Mouse (Mus musculus) lung, embryonic 14.5 days (tissue): ENCODE measurements around the gene Fanca. TPM values are rescaled to one million over a fixed set of nuclear protein-coding genes. Genes with fewer than 3 reads are reported as not detected.

Experiments
- ATAC-seq: fragments of 200-750 bp; cut with Nextera tagmentation; 2 replicates; pipeline ENCODE4 v1.8.0; 2017; ENCODE audit warnings: mild to moderate bottlenecking, moderate TSS enrichment, moderate library complexity; ENCODE audit not compliant: insufficient read depth
- DNase-seq: peaks from one replicate; pipeline ENCODE4 v3.0.0-alpha.2; 2015
- H3K27ac ChIP-seq: fragments of 300-500 bp; sonication (generic); 2 replicates; pipeline ENCODE4 v1.5.1; 2014; ENCODE audit warnings: low read depth, mild to moderate bottlenecking, moderate library complexity
- H3K27me3 ChIP-seq: fragments of 300-500 bp; sonication (generic); 2 replicates; pipeline ENCODE4 v1.6.1; 2014; ENCODE audit warnings: low read length, control low read depth; ENCODE audit not compliant: insufficient read depth
- H3K36me3 ChIP-seq: fragments of 300-500 bp; sonication (generic); 2 replicates; pipeline ENCODE4 v1.6.1; 2014; ENCODE audit warnings: control low read depth; ENCODE audit not compliant: insufficient read depth
- H3K4me1 ChIP-seq: fragments of 300-500 bp; sonication (generic); 2 replicates; pipeline ENCODE4 v1.6.1; 2014; ENCODE audit warnings: antibody characterized with exemption, control low read depth; ENCODE audit not compliant: insufficient read depth
- H3K4me2 ChIP-seq: fragments of 300-500 bp; sonication (generic); 2 replicates; pipeline ENCODE4 v1.6.1; 2014; ENCODE audit warnings: mild to moderate bottlenecking
- H3K4me3 ChIP-seq: fragments of 300-500 bp; sonication (generic); 2 replicates; pipeline ENCODE4 v1.5.1; 2014; ENCODE audit warnings: low read depth, low read length
- H3K9ac ChIP-seq: fragments of 300-500 bp; sonication (generic); 2 replicates; pipeline ENCODE4 v1.6.1; 2014
- H3K9me3 ChIP-seq: fragments of 300-500 bp; sonication (generic); 2 replicates; pipeline ENCODE4 v1.6.1; 2016; ENCODE audit warnings: low read depth, low read length, control low read depth
- CTCF ChIP-seq: IDR thresholded peaks from 2 replicates; pipeline ENCODE4 v1.5.1; 2016; ENCODE audit warnings: antibody characterized with exemption, low read depth
- WGBS: fragments of 180-500 bp; shearing (Covaris S2); extraction: QIAGEN DNeasy Blood & Tissue Kit; methylation state at CpG from one replicate; pipeline ENCODE4 v1.1.7; 2014; 5-methylcytosine and 5-hydroxymethylcytosine counted together
- polyA plus RNA-seq: library from polyadenylated mRNA; unstranded; fragments of >200 nt; fragmentation: Nextera tagmentation; extraction: Ambion mirVana; gene quantifications from 2 replicates; pipeline ENCODE4 v1.2.1, GENCODE M21; 2014

The Fanca gene
- polyA plus RNA-seq, 1 experiment from 2014 or later = 41.6 TPM

- no peaks in the 10 kb centered on the region for H3K36me3 ChIP-seq
- no peak for ATAC-seq
Measured at GRCm38 (mm10) chr8:123220917-123221316, 97.5 kb downstream of the Fanca start.

More at GRCm38 (mm10) chr8:123220917-123221316, 97.5 kb downstream of the Fanca start:
- TF ChIP-seq CTCF = no peak
- H3K4me3 ChIP-seq = no peak overlapping the region
- peak; percentile 28 for DNase-seq
- WGBS = 62% methylated on average over 1 of the region's 1 CpGs
- no peaks in the 10 kb centered on the region for H3K9me3 ChIP-seq
- H3K9ac ChIP-seq = no peak overlapping the region
- H3K27ac ChIP-seq = no peak overlapping the region
- no peaks in the 10 kb centered on the region for H3K27me3 ChIP-seq
- no peak overlapping the region for H3K4me2 ChIP-seq
- H3K4me1 ChIP-seq = peaks cover 6% of the 10 kb centered on the region; the same call in 1 of the 2 replicates

Other genes starting within 250 kb of the Fanca start
- gene Rpl13, start 216.2 kb downstream of the Fanca start, polyA plus RNA-seq = 1,722 and 1,770 TPM in 2 replicates
- gene Cpne7, start 201.2 kb downstream of the Fanca start, polyA plus RNA-seq = 0.24 and 0.49 TPM in 2 replicates
- gene Sult5a1, start 160.3 kb downstream of the Fanca start, polyA plus RNA-seq = 16.3 and 17.8 TPM in 2 replicates
- 1.0 and 1.1 TPM in 2 replicates for gene Dpep1, start 132.3 kb downstream of the Fanca start, polyA plus RNA-seq
- gene Chmp1a, start 105.8 kb downstream of the Fanca start, polyA plus RNA-seq = 102 and 108 TPM in 2 replicates
- 3.1 and 4.8 TPM in 2 replicates for gene Spata33, start 105.7 kb downstream of the Fanca start, polyA plus RNA-seq
- gene Cdk10, start 93.7 kb downstream of the Fanca start, polyA plus RNA-seq = 33.2 and 36.3 TPM in 2 replicates
- gene Spata2l, start 82.3 kb downstream of the Fanca start, polyA plus RNA-seq = 2.3 and 4.1 TPM in 2 replicates
- 19.7 and 26.6 TPM in 2 replicates for gene Zfp276, start 64.4 kb downstream of the Fanca start, polyA plus RNA-seq
- 25.9 and 28.1 TPM in 2 replicates for gene Vps9d1, start 64.2 kb downstream of the Fanca start, polyA plus RNA-seq
- 1.7 TPM in 2 replicates for gene Spire2, start 14.1 kb upstream of the Fanca start, polyA plus RNA-seq
- gene Tcf25, start 55.2 kb upstream of the Fanca start, polyA plus RNA-seq = 144 and 146 TPM in 2 replicates
- not detected in 2 replicates for gene Mc1r, start 88.5 kb upstream of the Fanca start, polyA plus RNA-seq
- gene Tubb3, start 92.8 kb upstream of the Fanca start, polyA plus RNA-seq = 1.7 and 3.0 TPM in 2 replicates
- 34.1 and 34.3 TPM in 2 replicates for gene Def8, start 105.0 kb upstream of the Fanca start, polyA plus RNA-seq
- gene Afg3l1, start 159.3 kb upstream of the Fanca start, polyA plus RNA-seq = 39.4 and 40.9 TPM in 2 replicates
- gene Dbndd1, start 196.9 kb upstream of the Fanca start, polyA plus RNA-seq = 2.2 and 3.4 TPM in 2 replicates
- 29.8 and 30.6 TPM in 2 replicates for gene Gas8, start 200.3 kb upstream of the Fanca start, polyA plus RNA-seq